Mouse (Mus musculus): ENCODE results near the gene Ubn2.
A peak's percentile ranks its signal among the peaks of the same experiment; 100 is the strongest.
"Not testable (repeated sequence)": the region's sequence is repeated elsewhere in the genome, so short reads cannot be mapped to it uniquely, and the experiment has no call there.

Gene Ubn2

DNA sequence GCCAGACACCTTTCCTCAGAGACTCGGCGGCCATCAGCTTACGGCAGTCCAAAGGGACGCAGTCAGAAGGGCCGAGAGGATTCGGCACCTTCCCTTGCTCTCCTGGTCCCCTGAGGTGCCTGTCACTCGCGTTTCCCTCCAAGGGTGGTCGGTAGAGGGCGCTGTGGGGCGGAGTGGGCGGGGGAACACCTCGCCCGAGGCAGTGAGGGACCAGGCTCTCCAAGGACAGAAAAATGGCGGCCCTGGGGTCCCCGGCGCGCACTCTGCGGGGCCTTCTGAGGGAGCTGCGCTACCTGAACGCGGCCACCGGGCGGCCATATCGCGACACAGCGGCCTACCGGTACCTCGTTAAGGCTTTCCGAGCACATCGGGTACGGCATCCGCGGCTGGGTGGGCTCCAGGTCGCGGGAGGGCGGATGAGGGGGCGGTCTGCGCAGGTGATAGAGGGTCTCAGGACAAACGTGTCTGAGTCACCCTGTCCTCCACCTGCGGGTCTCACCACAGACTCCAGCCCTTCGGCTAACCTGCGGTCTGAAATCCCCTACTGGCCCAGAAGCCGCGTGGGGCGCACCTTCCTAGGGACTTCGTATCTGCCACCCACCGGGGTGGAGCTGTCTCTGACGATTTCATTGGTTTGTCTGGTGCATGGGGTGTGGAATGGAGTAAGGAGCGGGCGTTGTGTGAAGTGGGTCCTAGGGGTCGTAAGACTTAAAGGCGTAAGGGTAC, 101.1 kb downstream of the Ubn2 start:
- DNase-seq (ENCODE audit: low spot score) = peak; percentile 100

DNA sequence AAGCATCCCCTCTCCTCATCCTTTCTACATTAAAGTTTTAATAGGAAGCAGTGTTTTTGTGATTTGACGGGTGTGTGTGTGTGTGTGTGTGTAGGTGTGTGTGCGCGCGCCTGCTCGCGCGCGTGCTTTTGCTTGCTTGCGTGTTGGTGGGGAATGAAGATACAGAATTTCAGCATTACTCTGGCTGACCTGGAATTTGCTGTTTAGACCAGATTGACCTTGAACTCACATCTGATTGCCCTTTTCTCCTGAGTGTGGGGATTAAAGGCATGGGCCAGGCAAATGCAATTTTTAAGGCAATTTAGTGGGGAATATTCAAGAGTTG, 101.6 kb downstream of the Ubn2 start:
- no peak for DNase-seq (ENCODE audit: low spot score)

DNA sequence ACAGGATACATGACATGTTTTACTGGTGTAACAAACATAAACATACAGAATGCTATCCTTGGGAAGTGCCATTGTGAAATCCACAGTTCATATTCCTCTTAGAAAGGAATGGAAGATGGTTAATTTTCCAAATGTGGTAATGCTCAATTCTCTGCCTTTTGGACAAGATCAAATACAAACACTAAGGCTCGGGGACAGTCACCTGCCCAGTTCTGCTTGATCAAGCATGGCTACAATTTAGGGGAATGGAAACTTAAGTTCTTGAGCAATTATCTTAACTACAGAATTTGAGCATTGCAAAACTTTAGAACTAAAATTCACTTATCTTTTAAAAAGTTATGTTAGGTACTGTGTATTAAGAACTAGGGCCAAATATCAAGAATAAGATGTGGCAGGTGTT, 102.0 kb downstream of the Ubn2 start:
- no peak for DNase-seq (ENCODE audit: low spot score)

DNA sequence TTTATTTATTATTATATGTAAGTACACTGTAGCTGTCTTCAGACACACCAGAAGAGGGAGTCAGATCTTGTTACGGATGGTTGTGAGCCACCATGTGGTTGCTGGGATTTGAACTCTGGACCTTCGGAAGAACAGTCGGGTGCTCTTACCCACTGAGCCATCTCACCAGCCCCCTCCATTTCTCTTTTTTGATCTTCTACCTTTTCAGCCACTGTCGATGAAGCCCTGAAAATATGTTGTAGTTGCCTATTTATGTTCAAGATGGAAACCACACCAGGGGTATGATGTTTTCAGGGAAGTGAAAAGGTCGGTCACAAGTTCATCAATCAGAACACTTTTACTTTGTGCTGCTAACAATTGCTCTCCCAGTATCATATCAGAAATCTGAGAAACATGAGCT, 110.4 kb downstream of the Ubn2 start:
- DNase-seq (ENCODE audit: low spot score) = not testable (repeated sequence)

DNA sequence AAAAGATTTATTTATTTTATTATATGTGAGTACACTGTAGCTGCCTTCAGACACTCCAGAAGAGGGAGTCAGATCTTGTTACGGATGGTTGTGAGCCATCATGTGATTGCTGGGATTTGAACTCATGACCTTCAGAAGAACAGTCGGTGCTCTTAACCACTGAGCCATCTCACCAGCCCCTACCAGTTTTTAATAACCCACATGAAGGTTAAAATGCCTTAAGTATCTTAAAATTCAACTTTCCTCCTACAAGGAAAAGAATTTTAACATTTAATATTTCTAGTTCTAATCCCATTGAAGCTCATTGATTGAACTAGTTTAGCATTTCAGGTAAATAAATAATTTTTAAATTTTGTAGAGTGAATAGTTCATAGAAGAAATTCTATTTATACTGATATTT, 113.3 kb downstream of the Ubn2 start:
- not testable (repeated sequence) for DNase-seq (ENCODE audit: low spot score)

DNA sequence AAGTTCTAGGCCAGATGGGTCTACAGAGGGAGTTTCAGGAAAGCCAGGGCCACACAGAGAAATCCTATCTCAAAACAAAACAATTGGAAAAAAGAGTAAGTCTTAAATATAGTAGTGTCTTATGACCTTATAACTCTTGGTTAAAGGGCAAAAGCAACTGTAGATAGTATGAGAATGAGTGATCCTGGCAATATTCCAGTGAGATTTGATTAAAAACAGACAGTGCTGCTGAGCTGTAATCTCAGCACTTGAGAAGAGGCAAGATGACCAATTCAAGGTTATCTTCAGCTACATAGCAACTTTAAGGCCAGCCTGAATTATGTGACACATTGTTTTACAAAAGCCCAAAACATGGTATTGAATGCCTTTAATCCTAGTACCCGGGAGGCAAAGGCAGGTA, 114.0 kb downstream of the Ubn2 start:
- no peak for DNase-seq (ENCODE audit: low spot score)

DNA sequence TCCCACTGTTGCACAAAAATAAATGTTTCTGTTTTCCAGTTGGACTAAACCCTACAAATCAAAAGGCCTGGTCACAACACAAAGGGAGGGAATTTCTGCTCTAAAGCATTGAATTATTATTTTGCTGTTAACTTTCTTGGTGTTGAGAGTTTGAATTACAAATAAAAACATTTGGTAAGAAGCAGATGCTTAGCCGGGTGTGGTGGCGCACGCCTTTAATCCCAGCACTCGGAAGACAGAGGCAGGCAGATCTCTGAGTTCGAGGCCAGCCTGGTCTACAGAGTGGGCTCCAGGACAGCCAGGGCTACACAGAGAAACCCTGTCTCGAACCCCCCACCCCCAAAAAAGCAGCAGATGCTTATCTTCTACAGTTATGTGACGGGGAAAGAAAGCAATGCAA, 114.8 kb downstream of the Ubn2 start:
- DNase-seq (ENCODE audit: low spot score) = not testable (repeated sequence)

DNA sequence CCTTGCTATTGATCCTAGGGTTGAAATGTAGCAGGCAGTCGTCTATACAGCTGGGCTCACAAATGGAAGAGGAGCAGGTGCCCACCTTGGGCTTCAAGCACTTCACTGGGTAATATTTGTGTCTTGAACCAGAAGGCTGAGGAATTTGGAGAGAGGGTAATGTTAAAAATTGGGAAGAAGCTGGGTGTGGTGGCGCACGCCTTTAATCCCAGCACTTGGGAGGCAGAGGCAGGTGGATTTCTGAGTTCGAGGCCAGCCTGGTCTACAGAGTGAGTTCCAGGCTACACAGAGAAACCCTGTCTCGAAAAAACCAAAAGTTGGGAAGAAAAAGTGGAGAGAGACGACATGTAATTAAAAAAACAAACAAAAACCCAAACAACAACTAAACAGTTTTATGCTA, 116.1 kb downstream of the Ubn2 start:
- not testable (repeated sequence) for DNase-seq (ENCODE audit: low spot score)

DNA sequence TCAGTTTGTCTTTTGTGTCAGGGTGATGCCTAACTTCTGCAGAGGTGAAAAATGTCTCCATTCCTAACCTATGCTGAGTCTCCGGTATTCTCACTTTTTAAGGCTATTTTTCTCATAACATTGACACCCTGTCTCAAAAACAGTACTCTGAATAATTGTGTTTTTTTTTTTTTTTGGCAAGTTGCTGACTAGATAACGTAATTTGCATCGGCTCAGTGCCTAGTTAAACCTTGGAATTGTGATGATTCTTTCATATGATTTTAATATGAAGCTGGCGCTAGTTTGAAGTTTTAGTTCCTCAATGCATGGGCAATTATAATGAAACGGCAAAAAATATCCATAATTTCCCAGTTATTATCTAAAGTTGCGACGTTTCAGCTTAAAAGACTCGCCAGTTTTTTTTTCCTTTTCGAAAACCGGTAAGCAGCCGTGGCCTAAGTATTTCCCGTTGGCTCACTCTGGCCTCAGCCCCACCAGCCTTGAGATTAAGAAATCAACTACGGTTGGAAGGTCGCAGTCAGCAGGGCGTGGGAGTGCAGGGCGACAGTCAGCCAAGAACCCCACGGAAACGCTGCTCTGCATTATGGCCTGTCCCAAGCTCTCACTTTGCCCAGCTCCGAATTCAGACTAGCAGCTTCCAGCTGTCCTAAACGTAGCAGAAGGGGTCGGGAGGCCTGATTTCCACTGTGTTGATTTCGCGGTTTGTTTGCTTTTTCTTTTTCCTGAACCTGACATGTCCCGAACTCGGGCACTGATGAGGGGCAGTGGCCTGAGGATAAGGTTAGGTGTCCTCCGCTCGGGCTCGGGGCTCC, 116.7 kb downstream of the Ubn2 start:
- DNase-seq (ENCODE audit: low spot score) = peak; percentile 79

DNA sequence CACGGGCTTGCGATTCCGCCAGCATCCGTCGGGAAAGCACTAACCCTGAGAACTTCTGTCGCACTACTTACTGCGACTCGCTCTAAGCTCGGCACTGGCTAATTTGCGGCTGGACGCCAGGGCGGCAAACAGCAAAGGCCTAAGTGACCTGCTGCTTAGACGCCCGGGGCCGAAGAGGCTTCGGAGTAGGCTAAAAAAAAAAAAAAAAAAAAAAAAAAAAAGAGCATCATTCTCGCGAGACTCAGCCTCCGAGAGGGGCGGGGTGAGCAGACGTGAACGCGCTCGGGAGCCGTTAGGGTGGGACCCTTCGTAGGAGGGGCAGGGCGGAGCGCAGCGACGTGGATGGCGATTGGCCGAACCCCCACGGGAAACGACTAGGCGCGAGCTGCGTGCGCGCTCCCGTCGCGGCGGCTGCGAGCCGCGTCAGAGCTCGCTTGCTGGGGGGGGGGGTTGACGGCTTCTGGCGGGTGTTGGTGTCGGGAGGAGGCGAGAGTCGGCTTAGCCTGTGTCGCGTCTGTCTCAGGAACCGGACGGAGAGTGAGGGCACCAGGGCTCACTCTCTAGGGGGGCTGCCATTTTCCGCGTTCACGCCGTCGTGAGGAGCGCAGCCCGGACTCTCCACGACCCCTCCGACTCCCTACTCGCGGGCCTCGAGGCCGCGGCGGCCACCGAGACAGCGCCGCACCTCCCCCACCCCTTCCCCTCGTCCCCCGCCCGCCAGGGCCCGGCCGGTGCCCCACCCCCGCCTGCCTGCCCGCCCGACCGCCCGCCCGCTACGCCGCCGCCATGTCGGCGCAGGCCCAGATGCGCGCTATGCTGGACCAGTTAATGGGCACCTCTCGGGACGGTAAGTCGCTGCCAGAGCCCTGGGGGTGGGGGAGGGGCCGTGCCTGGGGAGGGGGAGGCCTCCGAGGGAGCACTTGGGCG, 117.6 kb downstream of the Ubn2 start, which contains the start of gene Luc7l2:
Luc7l2 (plus strand) TSS at position 273 of the 927 bp plus-strand sequence.
- peak; percentile 97 for DNase-seq (ENCODE audit: low spot score)

DNA sequence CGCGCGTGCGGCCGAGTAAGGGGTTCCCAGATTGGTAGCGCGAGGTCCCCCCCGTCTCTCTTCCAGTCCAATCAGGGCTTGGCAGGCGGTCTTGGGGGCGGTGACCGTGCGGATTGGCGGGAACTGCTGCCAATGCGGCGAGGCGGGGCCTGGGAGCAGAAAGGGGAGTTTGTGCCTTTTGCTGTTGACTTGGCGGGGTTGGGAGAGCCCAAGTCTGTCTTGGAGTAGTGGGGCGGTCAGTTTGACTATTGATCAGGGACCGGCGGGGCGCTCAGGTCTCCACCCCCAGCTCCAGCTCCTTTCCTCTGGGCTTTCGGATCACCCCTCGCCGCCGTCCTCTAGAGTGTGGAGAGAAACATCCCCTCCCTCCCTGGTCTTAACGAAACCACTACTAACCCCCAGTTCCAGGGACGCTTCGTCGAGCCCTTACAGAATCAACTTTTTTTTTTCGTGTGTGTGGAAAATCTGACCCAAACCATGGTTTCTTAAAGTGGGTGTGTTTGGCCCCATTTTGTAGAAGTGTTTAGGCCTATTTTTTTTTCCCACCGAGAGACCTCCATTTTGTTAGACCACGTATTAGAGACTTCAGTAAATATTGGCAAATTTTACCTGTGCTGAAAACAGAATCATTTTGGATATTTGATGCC, 118.4 kb downstream of the Ubn2 start:
- peak; percentile 98 for DNase-seq (ENCODE audit: low spot score)

DNA sequence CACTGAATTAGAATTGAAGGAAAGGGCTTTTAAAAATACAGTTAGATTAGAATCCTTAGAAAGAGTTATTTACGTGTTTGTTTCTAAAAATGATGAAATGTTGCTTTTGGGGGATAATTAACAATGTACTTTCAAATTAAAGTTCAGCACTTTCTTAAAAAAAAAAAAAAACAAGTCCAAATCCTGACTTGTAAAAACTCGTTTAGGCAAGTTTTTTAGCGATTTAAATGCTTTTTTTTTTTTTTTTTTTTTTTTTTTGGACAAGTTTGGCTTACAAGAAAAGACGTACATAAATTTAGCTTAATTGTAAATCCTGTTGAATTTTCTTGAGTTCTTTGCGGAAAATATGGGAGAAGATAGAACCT, 118.9 kb downstream of the Ubn2 start:
- no peak for DNase-seq (ENCODE audit: low spot score)
